In the genomic region with DNA sequence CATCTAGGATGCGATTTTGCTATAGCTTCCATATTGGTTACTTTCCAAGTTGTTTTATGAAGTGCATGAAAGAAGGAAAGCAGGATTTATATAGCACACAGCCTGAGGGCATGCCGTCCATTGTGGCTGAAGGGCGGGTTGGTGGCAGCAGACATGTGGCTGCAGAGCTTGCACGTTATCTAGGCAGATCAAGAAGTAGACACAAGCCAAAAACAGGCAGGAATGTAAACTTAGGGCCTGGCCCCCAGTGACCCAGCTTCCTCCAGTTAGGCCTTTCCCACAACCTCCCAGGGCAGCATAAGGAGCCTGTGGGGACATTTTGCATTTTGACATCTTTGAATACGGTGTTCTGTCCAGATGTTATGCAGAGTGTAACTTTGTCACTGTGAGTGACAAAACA, we compare ENCODE assay signal across 12 mouse cellular contexts. TPM values are rescaled to one million over a fixed set of nuclear protein-coding genes. Genes with fewer than 3 reads are reported as not detected.
DNase-seq lines count a peak whose midpoint lies in the region; ATAC-seq and TF ChIP-seq lines count a peak whose summit lies in the region.
"Had no signal": no experiment of that assay in that cellular context is flagged by ENCODE, and none has a peak within 500 bp of the region (broad histone marks: within the 10 kb centered on the region; RNA-seq: fewer than 3 reads in every experiment).

No protein-coding gene starts in this region.

- DNase-seq in kidney, adult 2 months = peak; percentile 19
- no peak for DNase-seq in kidney, adult 9 months
- DNase-seq in 3T3-L1 (ENCODE audit: low read depth, low spot score) = peak; percentile 30
- peak; percentile 37 for DNase-seq in embryo, embryonic 10 days (ENCODE audit: low spot score)
- no peak for DNase-seq in gastrocnemius, postnatal 4 days (ENCODE audit: low spot score in 2 of 2)
- DNase-seq: cerebellum, adult 18-20 months had no signal

- H3K9me3 ChIP-seq in lung, embryonic 16.5 days (ENCODE audit: control insufficient read depth, low read length) = no peaks in the 10 kb centered on the region
- H3K9me3 ChIP-seq in intestine, embryonic 15.5 days = no peaks in the 10 kb centered on the region
- no peaks in the 10 kb centered on the region for H3K9me3 ChIP-seq in midbrain, embryonic 16.5 days (replicated peaks; ENCODE audit: control insufficient read depth, low read length, poor library complexity, severe bottlenecking)
- H3K9me3 ChIP-seq: limb, embryonic 15.5 days; midbrain, embryonic 13.5 days; neural tube, embryonic 13.5 days had no signal

- H3K36me3 ChIP-seq in kidney, adult 2 months (ENCODE audit: control insufficient read depth, insufficient read depth, low read length) = no peaks in the 10 kb centered on the region
- H3K36me3 ChIP-seq in lung, embryonic 16.5 days (ENCODE audit: control insufficient read depth, insufficient read depth, low read length) = no peaks in the 10 kb centered on the region
- no peaks in the 10 kb centered on the region for H3K36me3 ChIP-seq in intestine, embryonic 15.5 days
- no peaks in the 10 kb centered on the region for H3K36me3 ChIP-seq in midbrain, embryonic 16.5 days (ENCODE audit: control insufficient read depth, insufficient read depth, low read length)
- H3K36me3 ChIP-seq: midbrain, embryonic 13.5 days; neural tube, embryonic 13.5 days had no signal

- no peak overlapping the region for H3K4me3 ChIP-seq in kidney, adult 2 months (ENCODE audit: insufficient read depth, low read depth, low read length)
- no peak overlapping the region for H3K4me3 ChIP-seq in lung, embryonic 16.5 days (ENCODE audit: low read length)
- no peak overlapping the region for H3K4me3 ChIP-seq in intestine, embryonic 15.5 days (replicated peaks)
- no peak overlapping the region for H3K4me3 ChIP-seq in midbrain, embryonic 16.5 days (ENCODE audit: low read depth, low read length)
- H3K4me3 ChIP-seq: limb, embryonic 15.5 days; midbrain, embryonic 13.5 days; neural tube, embryonic 13.5 days had no signal

- 56% methylated on average over 5 of the region's 5 CpGs for WGBS in kidney, adult 2 months
- 11% methylated on average over 5 of the region's 5 CpGs for WGBS in lung, embryonic 16.5 days
- 40% methylated on average over 5 of the region's 5 CpGs for WGBS in intestine, embryonic 15.5 days
- WGBS in midbrain, embryonic 16.5 days = 68% methylated on average over 5 of the region's 5 CpGs

- no peak overlapping the region; the same call in 1 of the 2 replicates for H3K4me2 ChIP-seq in lung, embryonic 16.5 days (ENCODE audit: low read depth, low read length)
- no peak overlapping the region for H3K4me2 ChIP-seq in intestine, embryonic 15.5 days (replicated peaks)
- no peak overlapping the region for H3K4me2 ChIP-seq in midbrain, embryonic 16.5 days (ENCODE audit: low read length)
- H3K4me2 ChIP-seq: limb, embryonic 15.5 days; midbrain, embryonic 13.5 days; neural tube, embryonic 13.5 days had no signal

- TF ChIP-seq POLR2A in kidney, adult 2 months (IDR thresholded peaks at IDR 0.05; ENCODE audit: low read depth, low read length) = no peak

- H3K27ac ChIP-seq in kidney, adult 2 months (ENCODE audit: insufficient read depth, low read depth, low read length) = no peak overlapping the region
- H3K27ac ChIP-seq in lung, embryonic 16.5 days (ENCODE audit: low read length) = peak overlapping the region; percentile 69
- H3K27ac ChIP-seq in intestine, embryonic 15.5 days = no peak overlapping the region
- no peak overlapping the region for H3K27ac ChIP-seq in midbrain, embryonic 16.5 days (ENCODE audit: low read length)
- H3K27ac ChIP-seq: limb, embryonic 15.5 days; midbrain, embryonic 13.5 days; neural tube, embryonic 13.5 days had no signal

- no peaks in the 10 kb centered on the region for H3K27me3 ChIP-seq in kidney, adult 2 months (replicated peaks; ENCODE audit: control insufficient read depth, insufficient read depth, low read length)
- H3K27me3 ChIP-seq in lung, embryonic 16.5 days (ENCODE audit: control insufficient read depth, insufficient read depth, low read depth, low read length) = no peaks in the 10 kb centered on the region
- H3K27me3 ChIP-seq in intestine, embryonic 15.5 days (replicated peaks) = no peaks in the 10 kb centered on the region
- no peaks in the 10 kb centered on the region for H3K27me3 ChIP-seq in midbrain, embryonic 16.5 days (ENCODE audit: control insufficient read depth, insufficient read depth, low read depth, low read length)
- H3K27me3 ChIP-seq: limb, embryonic 15.5 days; midbrain, embryonic 13.5 days; neural tube, embryonic 13.5 days had no signal

- ATAC-seq in lung, embryonic 16.5 days (ENCODE audit: low read depth) = peak; percentile 84
- no peak for ATAC-seq in intestine, embryonic 15.5 days
- ATAC-seq in midbrain, embryonic 16.5 days = no peak
- ATAC-seq: midbrain, embryonic 13.5 days had no signal

- H3K9ac ChIP-seq in lung, embryonic 16.5 days (ENCODE audit: low read length) = no peak overlapping the region
- H3K9ac ChIP-seq in intestine, embryonic 15.5 days = no peak overlapping the region
- H3K9ac ChIP-seq in midbrain, embryonic 16.5 days (ENCODE audit: low read depth, low read length) = no peak overlapping the region
- H3K9ac ChIP-seq: limb, embryonic 15.5 days; midbrain, embryonic 13.5 days; neural tube, embryonic 13.5 days had no signal

- TF ChIP-seq CTCF in kidney, adult 2 months (conservative IDR thresholded peaks at IDR 0.05; ENCODE audit: insufficient read depth, insufficient read length, low read depth, low read length) = no peak

- H3K4me1 ChIP-seq in kidney, adult 2 months (ENCODE audit: control insufficient read depth, insufficient read depth, low read length) = peaks cover 12% of the 10 kb centered on the region
- peaks cover 21% of the 10 kb centered on the region for H3K4me1 ChIP-seq in lung, embryonic 16.5 days (replicated peaks; ENCODE audit: control insufficient read depth, insufficient read depth, low read length)
- no peaks in the 10 kb centered on the region for H3K4me1 ChIP-seq in intestine, embryonic 15.5 days (replicated peaks)
- H3K4me1 ChIP-seq in midbrain, embryonic 16.5 days (ENCODE audit: control insufficient read depth, insufficient read depth, low read length) = peaks cover 8% of the 10 kb centered on the region

RNA-seq across cellular contexts. Expression of gene Fam117b, which starts 31.0 kb away (rescaled TPM):
- 11.5 and 11.9 TPM in 2 replicates for polyA plus RNA-seq in kidney, adult 2 months (2012; rRNA removed)
- 8.4 and 8.9 TPM in 2 replicates for polyA plus RNA-seq in lung, embryonic 16.5 days (2015; fragmentation: Nextera tagmentation; extraction: Ambion mirVana)
- polyA plus RNA-seq in intestine, embryonic 15.5 days (2015; fragmentation: Nextera tagmentation; extraction: Ambion mirVana) = 6.6 and 7.8 TPM in 2 replicates
- 45.2 and 45.3 TPM in 2 replicates for polyA plus RNA-seq in midbrain, embryonic 16.5 days (2015; fragmentation: Nextera tagmentation; extraction: Ambion mirVana)
- 10 to 100 TPM in 1 of 2 experiments, 1 to 10 TPM in 1; 9.8 to 10.6 TPM for total RNA-seq in gastrocnemius, postnatal 4 days (2021)

Comparison
In these comparisons a context has a peak if more than half of its experiments do, and no peak if none do; other contexts are left out.
1. DNase-seq: peak in kidney, adult 2 months (single experiment), 3T3-L1 (single experiment) and embryo, embryonic 10 days (single experiment); none in kidney, adult 9 months (single experiment) and gastrocnemius, postnatal 4 days (0 of 2).